Mouse (Mus musculus) olfactory bulb, adult 2 months (tissue): ENCODE results near the gene Gm28845. TPM values are rescaled to one million over a fixed set of nuclear protein-coding genes. Genes with fewer than 3 reads are reported as not detected.

Experiments
- H3K27ac ChIP-seq: fragments of 200-500 bp; 2 replicates; pipeline ENCODE4 v1.5.1; 2012; ENCODE audit warnings: low read depth, low read length; ENCODE audit not compliant: insufficient read depth
- H3K4me1 ChIP-seq: fragments of 200-500 bp; 2 replicates; pipeline ENCODE4 v1.6.1; 2012; ENCODE audit warnings: low read length; ENCODE audit not compliant: control insufficient read depth, insufficient read depth
- H3K4me3 ChIP-seq: fragments of 200-500 bp; 2 replicates; pipeline ENCODE4 v1.5.1; 2012; ENCODE audit warnings: mild to moderate bottlenecking, low read depth, low read length, moderate library complexity; ENCODE audit not compliant: insufficient read depth
- CTCF ChIP-seq: fragments of 200-500 bp; IDR thresholded peaks from 2 replicates; pipeline ENCODE4 v1.5.1; 2012; ENCODE audit warnings: low read depth, mild to moderate bottlenecking, low read length, moderate library complexity; ENCODE audit not compliant: insufficient read depth
- POLR2A ChIP-seq: fragments of 200-500 bp; IDR thresholded peaks from 2 replicates; pipeline ENCODE4 v1.6.1; 2012; ENCODE audit warnings: mild to moderate bottlenecking, low read depth, low read length, moderate library complexity; ENCODE audit not compliant: insufficient read depth
- WGBS: fragments of 180-500 bp; shearing (Covaris S2); methylation state at CpG from one replicate; pipeline ENCODE4 v1.1.7; 2018; 5-methylcytosine and 5-hydroxymethylcytosine counted together
- polyA plus RNA-seq: library from polyadenylated mRNA; stranded (reverse); fragments of >200 nt; gene quantifications from 2 replicates; pipeline ENCODE4 v1.2.4, GENCODE M21; 2012; ENCODE audit warnings: low replicate concordance; ENCODE audit not compliant: missing spikeins, insufficient read depth, insufficient read length

The Gm28845 gene
- polyA plus RNA-seq, 1 experiment, result not detected

DNA sequence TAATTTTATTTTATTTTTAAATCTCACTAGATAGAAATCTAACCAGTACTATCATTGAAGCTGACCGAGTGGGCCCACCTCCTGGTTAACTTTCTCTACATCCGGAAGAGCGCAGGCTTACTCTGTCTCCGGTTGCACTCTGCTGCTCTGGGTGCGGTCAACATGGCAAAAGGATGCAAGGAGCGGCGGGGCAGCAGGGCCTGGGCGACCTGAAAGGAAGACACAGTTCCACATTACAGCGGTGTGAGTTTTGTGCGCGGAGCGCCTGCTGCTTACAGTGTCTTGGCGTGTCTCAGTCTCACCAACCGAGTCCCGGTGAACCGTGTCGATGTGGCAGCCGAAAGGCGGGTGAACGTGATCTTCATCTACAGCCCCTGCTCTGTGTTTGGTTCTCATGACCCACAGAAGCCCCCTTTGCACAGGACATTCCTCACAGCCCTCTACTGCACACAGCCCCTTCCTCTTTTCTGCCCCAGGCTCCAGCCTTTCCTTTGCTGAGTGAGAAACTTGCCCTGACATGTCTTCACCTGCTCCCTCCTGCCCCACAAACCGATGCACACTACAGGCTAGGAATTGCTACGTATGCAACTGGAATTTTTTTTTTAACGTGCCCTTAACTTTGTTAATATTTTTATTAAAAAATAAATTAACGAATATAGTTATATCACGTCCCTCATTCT lies 9.5 kb downstream of the Gm28845 start:
- WGBS, result 90% methylated on average over 25 of the region's 25 CpGs
- peaks cover 7% of the 10 kb centered on the region for H3K4me1 ChIP-seq
- TF ChIP-seq POLR2A (no peak), CTCF (no peak)
- no peak overlapping the region for H3K27ac ChIP-seq
- H3K4me3 ChIP-seq, result no peak overlapping the region

DNA sequence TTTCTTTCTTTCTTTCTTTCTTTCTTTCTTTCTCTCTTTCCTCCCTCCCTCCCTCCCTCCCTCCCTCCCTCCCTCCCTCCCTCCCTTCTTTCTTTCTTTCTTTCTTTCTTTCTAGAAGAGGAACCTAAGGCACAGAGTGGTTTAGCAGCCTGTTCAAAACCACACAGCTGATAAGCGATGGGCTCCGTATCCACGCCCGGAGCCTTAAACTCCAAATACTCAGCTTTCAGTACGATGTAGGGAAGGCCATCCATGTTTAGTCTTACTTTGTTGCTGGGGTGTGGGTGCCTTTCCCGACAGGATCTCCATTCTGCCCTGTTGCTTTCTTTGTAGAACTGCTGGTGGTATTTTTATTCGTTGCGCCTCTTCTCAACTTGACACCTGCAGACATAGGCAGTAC lies 10.2 kb downstream of the Gm28845 start:
- no peak for TF ChIP-seq CTCF
- TF ChIP-seq POLR2A, result no peak
- Histone ChIP-seq H3K4me1 (peaks cover 7% of the 10 kb centered on the region), H3K27ac (no peak overlapping the region), H3K4me3 (no peak overlapping the region)
- WGBS, result 91% methylated on average over 8 of the region's 8 CpGs

DNA sequence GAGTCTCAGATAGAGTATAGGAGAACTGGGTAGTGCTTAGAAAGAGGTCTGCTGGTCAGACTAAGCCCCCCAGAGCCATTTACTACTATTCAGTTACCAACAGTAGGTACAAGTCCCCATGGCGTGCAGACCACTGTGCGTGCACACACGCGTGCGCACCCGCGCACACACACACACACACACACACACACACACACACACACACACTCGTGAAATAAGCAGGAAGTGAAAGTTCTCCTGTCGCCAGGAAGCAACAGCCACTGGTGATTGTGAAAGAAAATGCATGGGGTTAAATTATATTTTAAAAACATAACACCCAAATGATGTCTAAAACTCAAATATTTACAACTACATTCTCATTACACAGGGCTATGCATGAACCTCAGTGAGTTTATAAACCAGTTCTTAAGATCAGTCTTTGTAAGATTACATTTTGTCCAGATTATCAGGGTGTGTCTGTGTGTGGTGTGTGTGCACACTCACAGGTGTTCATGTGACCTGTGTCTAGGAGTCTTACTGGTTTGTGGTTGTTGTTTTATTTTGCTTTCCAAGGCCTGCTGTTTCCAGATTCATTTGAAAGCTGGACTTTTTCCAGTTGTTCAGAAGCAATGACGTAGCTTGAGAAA lies 11.6 kb downstream of the Gm28845 start:
- no peak for TF ChIP-seq CTCF
- no peak for TF ChIP-seq POLR2A
- WGBS, result 89% methylated on average over 10 of the region's 10 CpGs
- H3K27ac ChIP-seq, result no peak overlapping the region
- H3K4me1 ChIP-seq, result peaks cover 4% of the 10 kb centered on the region
- H3K4me3 ChIP-seq, result no peak overlapping the region

DNA sequence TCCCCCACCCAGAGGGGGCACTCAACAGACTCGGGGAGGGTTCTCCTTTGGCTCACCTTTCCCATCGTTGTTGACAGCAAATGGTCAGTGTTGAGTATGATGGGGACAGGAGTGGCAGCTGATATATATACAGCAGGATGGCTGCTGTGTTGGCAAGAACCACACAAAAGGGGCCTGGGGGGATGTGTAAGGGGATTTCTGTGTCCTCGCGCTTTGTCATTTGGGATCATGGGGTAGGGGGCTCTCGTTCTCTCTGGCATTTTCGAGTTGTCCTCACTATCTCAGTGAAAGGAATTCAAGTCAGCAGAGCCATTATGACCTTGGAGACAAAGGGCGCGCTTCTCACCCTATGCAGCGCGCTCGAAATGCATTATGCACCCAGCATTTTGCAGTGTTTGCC lies 16.1 kb downstream of the Gm28845 start, which contains the start of gene Cryga:
Gene Cryga, minus strand, starts transcription at position 101 of the 400 bp plus-strand sequence.
- WGBS, result 93% methylated on average over 11 of the region's 11 CpGs
- Histone ChIP-seq H3K4me1 (no peaks in the 10 kb centered on the region), H3K4me3 (no peak within 1 kb of the TSS), H3K27ac (no peak within 1 kb of the TSS)
- TF ChIP-seq POLR2A (no peak), CTCF (no peak)

DNA sequence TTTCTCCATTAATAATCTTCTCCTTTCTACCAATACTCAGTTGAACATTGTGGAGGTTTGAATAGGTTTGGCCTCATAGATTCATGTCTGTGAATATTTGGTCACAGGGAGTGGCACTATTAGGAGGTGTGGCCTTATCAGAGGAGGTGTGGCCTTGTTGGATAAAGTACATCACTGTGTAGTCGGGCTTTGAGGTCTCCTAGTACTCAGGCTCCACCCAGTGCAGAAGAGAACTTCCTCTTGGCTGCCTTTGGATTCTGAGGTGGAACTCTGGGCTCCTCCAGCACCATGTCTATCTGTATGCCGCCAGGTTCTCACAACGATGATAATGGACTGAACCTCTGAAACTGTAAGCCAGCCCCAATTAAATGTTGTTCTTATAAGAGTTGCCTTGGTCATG lies 22.4 kb downstream of the Gm28845 start:
- Histone ChIP-seq H3K4me1 (no peaks in the 10 kb centered on the region), H3K4me3 (no peak overlapping the region), H3K27ac (no peak overlapping the region)
- 87% methylated on average over 3 of the region's 3 CpGs for WGBS
- TF ChIP-seq CTCF (no peak), POLR2A (no peak)

DNA sequence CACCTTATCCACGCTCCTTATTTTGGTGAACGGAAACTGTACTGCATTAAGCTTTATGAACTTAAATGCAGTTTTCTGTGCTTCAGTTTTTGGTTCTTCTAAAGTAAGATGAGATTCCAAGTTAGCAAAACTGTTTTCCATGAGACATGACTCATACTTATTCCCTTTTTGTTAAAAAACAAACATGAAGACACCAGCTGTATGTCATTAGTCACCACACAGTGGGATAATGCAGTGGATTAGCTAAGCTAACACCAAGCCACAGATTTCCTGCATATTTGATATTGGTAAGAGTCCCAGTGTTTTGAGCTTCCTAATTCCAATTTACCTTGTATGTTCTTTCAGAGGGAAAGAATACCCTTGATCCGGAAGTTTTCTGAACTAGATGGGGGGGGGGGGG lies 27.8 kb downstream of the Gm28845 start:
- no peaks in the 10 kb centered on the region for H3K4me1 ChIP-seq
- TF ChIP-seq CTCF (no peak), POLR2A (no peak)
- 74% methylated on average over 3 of the region's 3 CpGs for WGBS

DNA sequence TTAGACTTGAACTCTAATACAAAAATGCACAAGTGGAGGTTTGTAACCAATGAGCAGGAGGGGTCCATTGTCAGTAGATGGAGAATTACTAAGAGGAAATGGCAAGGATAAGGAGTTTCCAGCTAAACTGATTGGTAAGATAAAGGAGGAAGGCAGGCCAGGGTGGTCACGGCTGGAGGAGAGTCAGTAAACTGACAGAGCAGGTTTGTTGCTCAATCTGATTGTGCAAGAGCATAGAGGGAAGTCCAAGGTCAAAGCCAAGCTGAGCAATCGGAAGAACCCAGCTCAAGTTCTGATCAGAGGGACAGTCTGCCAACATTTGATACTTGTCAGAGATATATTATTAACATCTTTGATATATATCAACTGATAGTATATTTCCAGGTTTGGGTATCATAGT lies 29.0 kb downstream of the Gm28845 start:
- WGBS, result 84% methylated on average over 2 of the region's 2 CpGs
- H3K4me1 ChIP-seq, result no peaks in the 10 kb centered on the region
- H3K27ac ChIP-seq, result no peak overlapping the region
- no peak overlapping the region for H3K4me3 ChIP-seq
- no peak for TF ChIP-seq POLR2A
- no peak for TF ChIP-seq CTCF

More for the DNA sequence above, 27.8 kb downstream of the Gm28845 start:
- Histone ChIP-seq H3K4me3 (no peak overlapping the region), H3K27ac (no peak overlapping the region)

DNA sequence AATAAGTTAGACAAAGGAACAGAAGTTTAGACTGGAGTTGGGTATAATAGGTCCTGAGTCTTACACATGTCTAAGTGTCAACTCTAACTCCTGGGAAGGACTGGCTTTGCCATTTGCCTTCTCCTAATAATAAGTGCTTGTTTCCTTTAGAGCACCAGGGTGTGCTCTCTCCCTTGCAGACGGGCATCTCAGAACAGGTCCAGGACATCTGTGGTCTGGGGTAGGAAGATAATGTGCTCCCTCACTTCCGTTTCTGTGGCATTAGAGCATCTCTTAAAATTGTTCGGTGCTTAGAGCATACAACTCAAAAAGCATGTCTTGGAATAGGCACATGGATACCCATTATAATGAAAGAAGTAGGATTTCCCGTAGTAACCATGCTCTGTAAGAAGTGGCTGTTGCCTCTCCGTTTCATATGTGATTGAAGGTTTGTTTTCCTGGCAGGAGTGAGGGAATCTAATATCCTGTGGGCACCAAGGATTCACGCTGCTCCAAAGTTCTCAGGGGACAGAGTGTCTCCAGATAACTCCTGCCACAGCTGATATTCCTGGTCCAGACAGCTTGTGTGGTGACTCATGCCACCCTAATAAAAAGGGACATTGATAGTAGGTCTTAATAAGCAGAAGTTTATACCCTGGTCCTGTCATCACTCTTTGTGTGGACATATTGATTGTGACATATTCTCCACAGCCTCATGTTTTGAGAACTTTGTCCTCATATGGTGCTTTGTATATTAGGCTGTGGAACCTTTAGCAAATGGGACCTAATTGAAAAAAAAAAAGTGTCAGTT lies 30.6 kb downstream of the Gm28845 start:
- TF ChIP-seq CTCF (no peak), POLR2A (no peak)
- Histone ChIP-seq H3K4me1 (no peaks in the 10 kb centered on the region), H3K27ac (no peak overlapping the region), H3K4me3 (no peak overlapping the region)
- WGBS, result 84% methylated on average over 6 of the region's 6 CpGs

DNA sequence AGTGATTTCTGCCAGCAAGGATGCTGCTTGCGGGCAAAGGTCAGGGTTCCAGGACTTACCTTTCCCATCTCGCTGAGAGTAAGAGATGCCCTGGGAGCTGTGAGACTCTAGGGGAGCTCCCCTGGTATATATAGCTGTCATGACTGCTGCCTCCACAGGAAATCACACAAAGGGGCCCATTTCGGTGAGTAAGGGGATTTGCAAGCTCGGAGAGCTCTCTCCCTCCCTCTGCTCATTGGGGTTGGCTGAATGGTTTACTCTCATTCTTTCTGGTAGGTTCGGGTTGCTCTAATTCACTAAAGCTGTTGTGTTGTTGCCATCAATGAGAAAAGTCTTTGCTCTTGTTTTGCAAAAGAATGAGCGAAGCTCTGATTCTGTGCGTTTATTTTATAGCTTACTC lies 37.2 kb downstream of the Gm28845 start, which contains the start of gene Crygb:
Gene Crygb, minus strand, starts transcription at position 101 of the 400 bp plus-strand sequence.
- Histone ChIP-seq H3K27ac (no peak within 1 kb of the TSS), H3K4me3 (no peak within 1 kb of the TSS), H3K4me1 (no peaks in the 10 kb centered on the region)
- WGBS, result 48% methylated on average over 7 of the region's 7 CpGs
- TF ChIP-seq CTCF, result no peak
- TF ChIP-seq POLR2A, result no peak
